In genomic region chr9:99034111-99034510, GRCm38 (mm10) we compare ENCODE assay signal across 23 mouse cellular contexts. TPM values are rescaled to one million over a fixed set of nuclear protein-coding genes. Genes with fewer than 3 reads are reported as not detected.
"Had no signal": no experiment of that assay in that cellular context is flagged by ENCODE, and none has a peak within 500 bp of the region (broad histone marks: within the 10 kb centered on the region; RNA-seq: fewer than 3 reads in every experiment).

No protein-coding gene starts in this region.

- H3K9ac ChIP-seq: liver, embryonic 14.5 days; lung, embryonic 14.5 days; midbrain, embryonic 12.5 days; neural tube, embryonic 13.5 days; neural tube, embryonic 15.5 days; stomach, embryonic 15.5 days had no signal

- H3K9me3 ChIP-seq: midbrain, embryonic 12.5 days; neural tube, embryonic 13.5 days; neural tube, embryonic 15.5 days; stomach, embryonic 15.5 days had no signal

- DNase-seq: lung, adult 18-20 months; lung, embryonic 14.5 days; lung, postnatal 10 days; lung, postnatal 4 days; midbrain, embryonic 14.5 days; retina, postnatal 1 day; right cerebral cortex, adult 18-20 months; right cerebral cortex, postnatal 25 days; right cerebral cortex, postnatal 4 days; thymus, adult 2 months; thymus, postnatal 25 days; thymus, postnatal 4 days had no signal

- H3K27ac ChIP-seq: liver, embryonic 14.5 days; midbrain, embryonic 12.5 days; neural tube, embryonic 13.5 days; neural tube, embryonic 15.5 days; stomach, embryonic 15.5 days; stomach, postnatal 0 days had no signal

- H3K36me3 ChIP-seq: stomach, embryonic 15.5 days had no signal

- H3K4me1 ChIP-seq: midbrain, embryonic 12.5 days; neural tube, embryonic 13.5 days; neural tube, embryonic 15.5 days had no signal

- H3K4me2 ChIP-seq: lung, embryonic 14.5 days; midbrain, embryonic 12.5 days; neural tube, embryonic 13.5 days; neural tube, embryonic 15.5 days; stomach, embryonic 15.5 days had no signal

- H3K4me3 ChIP-seq: midbrain, embryonic 12.5 days; myocyte; neural tube, embryonic 13.5 days; neural tube, embryonic 15.5 days; stomach, embryonic 15.5 days had no signal

- H3K27me3 ChIP-seq: midbrain, embryonic 12.5 days; neural tube, embryonic 13.5 days; neural tube, embryonic 15.5 days; stomach, embryonic 15.5 days had no signal

RNA-seq across cellular contexts. Expression of gene Gm1123, which starts 1.4 kb away (rescaled TPM):
- polyA plus RNA-seq: lung, embryonic 14.5 days; lung, embryonic 16.5 days; midbrain, embryonic 12.5 days; midbrain, embryonic 14.5 days; myocyte; neural tube, embryonic 11.5 days; neural tube, embryonic 15.5 days; testis, adult 2 months; urinary bladder, adult 2 months had no signal
